Mouse (Mus musculus) stomach, embryonic 14.5 days (tissue): ENCODE data around the gene Gm29666. TPM values are rescaled to one million over a fixed set of nuclear protein-coding genes. Genes with fewer than 3 reads are reported as not detected.

Experiments
- ATAC-seq: fragments of 200-750 bp; cut with Nextera tagmentation; 2 replicates; pipeline ENCODE4 v1.8.0; 2017; ENCODE audit warnings: low read depth, moderate TSS enrichment; ENCODE audit not compliant: insufficient number of reproducible peaks, insufficient read depth, low FRiP score
- H3K27ac ChIP-seq: fragments of 300-500 bp; sonication (generic); 2 replicates; pipeline ENCODE4 v1.5.1; 2014; ENCODE audit warnings: mild to moderate bottlenecking, low read length, moderate library complexity, mixed read lengths
- H3K27me3 ChIP-seq: fragments of 300-500 bp; sonication (generic); 2 replicates; pipeline ENCODE4 v1.6.1; 2014; ENCODE audit warnings: low read length, control low read depth, mixed read lengths; ENCODE audit not compliant: control insufficient read depth, insufficient read depth
- H3K36me3 ChIP-seq: fragments of 300-500 bp; sonication (generic); 2 replicates; pipeline ENCODE4 v1.6.1; 2014; ENCODE audit warnings: mild to moderate bottlenecking, control low read depth, low read length, moderate library complexity, mixed read lengths; ENCODE audit not compliant: control insufficient read depth, insufficient read depth
- H3K4me1 ChIP-seq: fragments of 300-500 bp; sonication (generic); 2 replicates; pipeline ENCODE4 v1.6.1; 2014; ENCODE audit warnings: low read length, control low read depth, mixed read lengths; ENCODE audit not compliant: control insufficient read depth, insufficient read depth
- H3K4me2 ChIP-seq: fragments of 300-500 bp; sonication (generic); replicated peaks from 2 replicates; pipeline ENCODE4 v1.6.1; 2014; ENCODE audit warnings: low read depth, low read length, control low read depth
- H3K4me3 ChIP-seq: fragments of 300-500 bp; sonication (generic); 2 replicates; pipeline ENCODE4 v1.5.1; 2014; ENCODE audit warnings: low read depth, low read length, control low read depth
- H3K9ac ChIP-seq: fragments of 300-500 bp; sonication (generic); replicated peaks from 2 replicates; pipeline ENCODE4 v1.6.1; 2014; ENCODE audit warnings: low read depth, mild to moderate bottlenecking, control low read depth, low read length, moderate library complexity, mixed read lengths
- H3K9me3 ChIP-seq: fragments of 300-500 bp; sonication (generic); 2 replicates; pipeline ENCODE4 v1.6.1; 2016; ENCODE audit warnings: low read depth, low read length, control low read depth; ENCODE audit not compliant: control insufficient read depth
- WGBS: fragments of 180-500 bp; shearing (Covaris S2); extraction: QIAGEN DNeasy Blood & Tissue Kit; methylation state at CpG from one replicate; pipeline ENCODE4 v1.1.7; 2014; 5-methylcytosine and 5-hydroxymethylcytosine counted together
- polyA plus RNA-seq: library from polyadenylated mRNA; unstranded; fragments of >200 nt; fragmentation: Nextera tagmentation; extraction: Ambion mirVana; gene quantifications from 2 replicates; pipeline ENCODE4 v1.2.1, GENCODE M21; 2014

The Gm29666 gene
- 0.31 and 0.90 TPM in 2 replicates for polyA plus RNA-seq

GRCm38 (mm10) chr15:84919938-84920337 lies at the start of gene Gm29666:
Gm29666 (minus strand) TSS chr15:84920038.
- Histone ChIP-seq H3K27me3 (no peaks in the 10 kb centered on the region), H3K9me3 (no peaks in the 10 kb centered on the region), H3K36me3 (no peaks in the 10 kb centered on the region), H3K4me1 (peaks cover 12% of the 10 kb centered on the region; the same call in 1 of the 2 replicates), H3K4me2 (no peak within 1 kb of the TSS), H3K4me3 (no peak within 1 kb of the TSS), H3K27ac (no peak within 1 kb of the TSS), H3K9ac (no peak within 1 kb of the TSS)
- WGBS = 93% methylated on average over 3 of the region's 3 CpGs
- ATAC-seq = no peak

- 88% methylated on average over 4 of the region's 4 CpGs for WGBS
- Histone ChIP-seq H3K4me3 (no peak overlapping the region), H3K9me3 (no peaks in the 10 kb centered on the region), H3K4me2 (no peak overlapping the region), H3K27me3 (no peaks in the 10 kb centered on the region), H3K36me3 (no peaks in the 10 kb centered on the region), H3K27ac (no peak overlapping the region), H3K4me1 (no peaks in the 10 kb centered on the region), H3K9ac (no peak overlapping the region)
- no peak for ATAC-seq
Observed at GRCm38 (mm10) chr15:84968534-84968933, 48.7 kb upstream of the Gm29666 start.

GRCm38 (mm10) chr15:84965575-84966360 lies 45.9 kb upstream of the Gm29666 start:
- no peak overlapping the region for H3K9ac ChIP-seq
- no peaks in the 10 kb centered on the region for H3K9me3 ChIP-seq
- H3K36me3 ChIP-seq = no peaks in the 10 kb centered on the region
- H3K4me3 ChIP-seq = no peak overlapping the region
- 55% methylated on average over 7 of the region's 7 CpGs for WGBS
- H3K27me3 ChIP-seq = no peaks in the 10 kb centered on the region
- H3K4me2 ChIP-seq = no peak overlapping the region
- H3K27ac ChIP-seq = no peak overlapping the region
- no peak for ATAC-seq
- H3K4me1 ChIP-seq = no peaks in the 10 kb centered on the region

GRCm38 (mm10) chr15:84964771-84965170 lies 44.9 kb upstream of the Gm29666 start:
- H3K27me3 ChIP-seq = no peaks in the 10 kb centered on the region
- no peak for ATAC-seq
- WGBS = 81% methylated on average over 5 of the region's 5 CpGs

GRCm38 (mm10) chr15:84962518-84962917 lies 42.7 kb upstream of the Gm29666 start:
- no peaks in the 10 kb centered on the region for H3K27me3 ChIP-seq
- no peak overlapping the region for H3K9ac ChIP-seq
- no peak for ATAC-seq
- H3K36me3 ChIP-seq = no peaks in the 10 kb centered on the region
- H3K4me1 ChIP-seq = no peaks in the 10 kb centered on the region
- H3K4me2 ChIP-seq = no peak overlapping the region
- 75% methylated on average over 2 of the region's 2 CpGs for WGBS
- no peaks in the 10 kb centered on the region for H3K9me3 ChIP-seq
- no peak overlapping the region for H3K27ac ChIP-seq
- no peak overlapping the region for H3K4me3 ChIP-seq

More at GRCm38 (mm10) chr15:84964771-84965170, 44.9 kb upstream of the Gm29666 start:
- no peak overlapping the region for H3K9ac ChIP-seq
- no peaks in the 10 kb centered on the region for H3K9me3 ChIP-seq
- H3K4me1 ChIP-seq = no peaks in the 10 kb centered on the region
- H3K36me3 ChIP-seq = no peaks in the 10 kb centered on the region
- no peak overlapping the region for H3K27ac ChIP-seq
- H3K4me3 ChIP-seq = no peak overlapping the region
- H3K4me2 ChIP-seq = no peak overlapping the region

GRCm38 (mm10) chr15:84960692-84961091 lies 40.9 kb upstream of the Gm29666 start:
- Histone ChIP-seq H3K27ac (no peak overlapping the region), H3K27me3 (no peaks in the 10 kb centered on the region), H3K9ac (no peak overlapping the region), H3K4me3 (no peak overlapping the region), H3K9me3 (no peaks in the 10 kb centered on the region), H3K4me1 (no peaks in the 10 kb centered on the region), H3K4me2 (no peak overlapping the region), H3K36me3 (no peaks in the 10 kb centered on the region; the same call in 1 of the 2 replicates)
- WGBS = 34% methylated on average over 8 of the region's 8 CpGs
- no peak for ATAC-seq

- 70% methylated on average over 6 of the region's 6 CpGs for whole genome bisulfite sequencing
- no peaks in the 10 kb centered on the region for H3K4me1 ChIP-seq
Observed at GRCm38 (mm10) chr15:84959891-84960290, 40.1 kb upstream of the Gm29666 start.

GRCm38 (mm10) chr15:84958331-84958730 lies 38.5 kb upstream of the Gm29666 start:
- ATAC-seq = no peak
- Histone ChIP-seq H3K4me2 (no peak overlapping the region), H3K27me3 (no peaks in the 10 kb centered on the region), H3K9me3 (no peaks in the 10 kb centered on the region), H3K9ac (no peak overlapping the region), H3K4me3 (no peak overlapping the region), H3K27ac (no peak overlapping the region), H3K36me3 (peaks cover 3% of the 10 kb centered on the region), H3K4me1 (no peaks in the 10 kb centered on the region)
- WGBS = 94% methylated on average over 3 of the region's 3 CpGs

More at GRCm38 (mm10) chr15:84959891-84960290, 40.1 kb upstream of the Gm29666 start:
- Histone ChIP-seq H3K9me3 (no peaks in the 10 kb centered on the region), H3K36me3 (no peaks in the 10 kb centered on the region; the same call in none of the 2 replicates), H3K4me3 (no peak overlapping the region), H3K27me3 (no peaks in the 10 kb centered on the region), H3K9ac (no peak overlapping the region), H3K27ac (no peak overlapping the region), H3K4me2 (no peak overlapping the region)
- ATAC-seq = no peak
